Mouse (Mus musculus): Measurements from ENCODE around the gene Henmt1. TPM values are rescaled to one million over a fixed set of nuclear protein-coding genes. Genes with fewer than 3 reads are reported as not detected.

Gene Henmt1
- polyA plus RNA-seq, 1 experiment from 2014 or later, result 2.9 TPM

DNA sequence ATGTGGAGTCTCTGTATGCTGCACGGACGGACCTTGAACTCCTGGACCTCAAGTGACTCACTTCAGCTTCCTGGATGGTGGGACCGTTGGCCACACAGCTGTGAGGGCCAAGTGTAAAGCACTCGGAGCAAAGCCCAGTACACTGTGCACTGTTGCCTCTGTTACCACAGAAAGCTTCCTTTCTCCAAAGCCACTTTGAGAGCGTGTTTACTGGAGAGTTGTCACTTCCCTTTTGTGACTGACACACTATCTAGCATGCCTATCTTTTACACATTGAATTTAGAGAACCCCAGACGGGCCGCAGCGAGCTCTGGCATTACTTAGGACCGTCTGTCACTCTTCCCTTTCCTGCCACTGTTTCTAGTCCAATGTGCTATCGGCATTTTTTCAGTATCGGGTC lies 57.6 kb downstream of the Henmt1 start:
- Histone ChIP-seq H3K4me1 (ENCODE audit: control insufficient read depth, insufficient read depth, low read length) (no peaks in the 10 kb centered on the region), H3K4me3 (replicated peaks; ENCODE audit: low read depth, low read length) (no peak overlapping the region), H3K9ac (replicated peaks; ENCODE audit: low read length) (no peak overlapping the region), H3K27me3 (ENCODE audit: control insufficient read depth, insufficient read depth, low read length) (no peaks in the 10 kb centered on the region), H3K27ac (replicated peaks; ENCODE audit: low read depth, low read length) (no peak overlapping the region), H3K36me3 (ENCODE audit: control insufficient read depth, insufficient read depth, low read length) (peaks cover 13% of the 10 kb centered on the region), H3K9me3 (ENCODE audit: control insufficient read depth, low read length) (no peaks in the 10 kb centered on the region), H3K4me2 (ENCODE audit: low read length) (no peak overlapping the region)
- WGBS, result 91% methylated on average over 11 of the region's 11 CpGs
- ATAC-seq (ENCODE audit: low FRiP score, low TSS enrichment) (no peak), DNase-seq (no peak)

DNA sequence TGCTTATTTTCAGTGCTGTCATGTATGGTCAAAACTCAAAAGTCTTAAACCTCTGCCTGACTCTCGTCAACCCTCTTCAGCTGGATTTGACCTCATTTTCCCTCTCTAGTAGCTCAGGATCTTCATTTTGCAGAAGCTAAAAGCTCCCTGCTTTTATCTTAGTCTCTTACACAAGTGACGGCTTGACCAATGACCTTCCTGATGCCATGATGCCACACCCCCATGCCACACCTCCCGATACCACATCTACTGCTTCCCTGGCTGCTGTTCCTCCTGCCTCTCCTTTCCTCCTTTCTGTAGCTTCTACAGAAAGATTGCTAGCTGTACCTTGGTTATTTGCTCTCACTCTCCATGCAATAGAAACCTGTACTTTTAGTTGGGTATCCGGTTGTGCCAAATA lies 58.1 kb downstream of the Henmt1 start:
- no peak overlapping the region for H3K9ac ChIP-seq (replicated peaks; ENCODE audit: low read length)
- H3K36me3 ChIP-seq (ENCODE audit: control insufficient read depth, insufficient read depth, low read length), result peaks cover 15% of the 10 kb centered on the region
- no peak for ATAC-seq (ENCODE audit: low FRiP score, low TSS enrichment)
- DNase-seq, result no peak
- H3K27ac ChIP-seq (replicated peaks; ENCODE audit: low read depth, low read length), result no peak overlapping the region
- 72% methylated on average over 4 of the region's 4 CpGs for WGBS
- H3K27me3 ChIP-seq (ENCODE audit: control insufficient read depth, insufficient read depth, low read length), result no peaks in the 10 kb centered on the region
- no peak overlapping the region for H3K4me2 ChIP-seq (ENCODE audit: low read length)
- no peaks in the 10 kb centered on the region for H3K4me1 ChIP-seq (ENCODE audit: control insufficient read depth, insufficient read depth, low read length)
- H3K4me3 ChIP-seq (replicated peaks; ENCODE audit: low read depth, low read length), result no peak overlapping the region
- H3K9me3 ChIP-seq (ENCODE audit: control insufficient read depth, low read length), result no peaks in the 10 kb centered on the region

- H3K27me3 ChIP-seq (ENCODE audit: control insufficient read depth, insufficient read depth, low read length), result no peaks in the 10 kb centered on the region
- 78% methylated on average over 1 of the region's 1 CpGs for WGBS
Observed at GRCm38 (mm10) chr3:108999173-108999572, 59.5 kb downstream of the Henmt1 start.

GRCm38 (mm10) chr3:109005777-109006176 lies 66.1 kb downstream of the Henmt1 start:
- H3K4me1 ChIP-seq (ENCODE audit: control insufficient read depth, insufficient read depth, low read length), result no peaks in the 10 kb centered on the region
- H3K4me3 ChIP-seq (replicated peaks; ENCODE audit: low read depth, low read length), result no peak overlapping the region
- ATAC-seq (ENCODE audit: low FRiP score, low TSS enrichment) (no peak), DNase-seq (no peak)
- H3K4me2 ChIP-seq (ENCODE audit: low read length), result no peak overlapping the region
- peaks cover 9% of the 10 kb centered on the region for H3K36me3 ChIP-seq (ENCODE audit: control insufficient read depth, insufficient read depth, low read length)
- H3K9ac ChIP-seq (replicated peaks; ENCODE audit: low read length), result no peak overlapping the region
- H3K27me3 ChIP-seq (ENCODE audit: control insufficient read depth, insufficient read depth, low read length), result no peaks in the 10 kb centered on the region
- H3K27ac ChIP-seq (replicated peaks; ENCODE audit: low read depth, low read length), result no peak overlapping the region
- no peaks in the 10 kb centered on the region for H3K9me3 ChIP-seq (ENCODE audit: control insufficient read depth, low read length)
- 86% methylated on average over 5 of the region's 5 CpGs for WGBS

More at GRCm38 (mm10) chr3:108999173-108999572, 59.5 kb downstream of the Henmt1 start:
- no peak for DNase-seq
- no peak for ATAC-seq (ENCODE audit: low FRiP score, low TSS enrichment)
- Histone ChIP-seq H3K4me2 (ENCODE audit: low read length) (no peak overlapping the region), H3K27ac (replicated peaks; ENCODE audit: low read depth, low read length) (no peak overlapping the region), H3K9me3 (ENCODE audit: control insufficient read depth, low read length) (no peaks in the 10 kb centered on the region), H3K4me3 (replicated peaks; ENCODE audit: low read depth, low read length) (no peak overlapping the region), H3K36me3 (ENCODE audit: control insufficient read depth, insufficient read depth, low read length) (peaks cover 16% of the 10 kb centered on the region), H3K4me1 (ENCODE audit: control insufficient read depth, insufficient read depth, low read length) (no peaks in the 10 kb centered on the region), H3K9ac (replicated peaks; ENCODE audit: low read length) (no peak overlapping the region)

- no peak overlapping the region for H3K4me2 ChIP-seq (ENCODE audit: low read length)
- 93% methylated on average over 5 of the region's 5 CpGs for WGBS
- no peak overlapping the region for H3K4me3 ChIP-seq (replicated peaks; ENCODE audit: low read depth, low read length)
- no peaks in the 10 kb centered on the region for H3K4me1 ChIP-seq (ENCODE audit: control insufficient read depth, insufficient read depth, low read length)
- no peaks in the 10 kb centered on the region for H3K36me3 ChIP-seq (ENCODE audit: control insufficient read depth, insufficient read depth, low read length)
- no peak overlapping the region for H3K27ac ChIP-seq (replicated peaks; ENCODE audit: low read depth, low read length)
- H3K9me3 ChIP-seq (ENCODE audit: control insufficient read depth, low read length), result no peaks in the 10 kb centered on the region
- no peak for DNase-seq
- no peaks in the 10 kb centered on the region for H3K27me3 ChIP-seq (ENCODE audit: control insufficient read depth, insufficient read depth, low read length)
- H3K9ac ChIP-seq (replicated peaks; ENCODE audit: low read length), result no peak overlapping the region
- ATAC-seq (ENCODE audit: low FRiP score, low TSS enrichment), result no peak
Observed at GRCm38 (mm10) chr3:109008180-109008579, 68.5 kb downstream of the Henmt1 start.

Other genes with a start within 250 kb of the Henmt1 start
- 13.1 and 31.3 TPM in 2 replicates for gene Gpsm2, start 217.6 kb upstream of the Henmt1 start, polyA plus RNA-seq (2014; fragmentation: Nextera tagmentation; extraction: Ambion mirVana)
- not detected in 2 replicates for gene Aknad1, start 200.2 kb upstream of the Henmt1 start, polyA plus RNA-seq (2014; fragmentation: Nextera tagmentation; extraction: Ambion mirVana)
- 12.4 and 16.0 TPM in 2 replicates for gene Stxbp3, start 99.3 kb upstream of the Henmt1 start, polyA plus RNA-seq (2014; fragmentation: Nextera tagmentation; extraction: Ambion mirVana)
- not detected in 2 replicates for gene Fndc7, start 49.9 kb upstream of the Henmt1 start, polyA plus RNA-seq (2014; fragmentation: Nextera tagmentation; extraction: Ambion mirVana)
- gene Prpf38b, start 28.1 kb upstream of the Henmt1 start, polyA plus RNA-seq (2014; fragmentation: Nextera tagmentation; extraction: Ambion mirVana), result 44.0 and 51.5 TPM in 2 replicates
- gene Gm9857, start 572 bp downstream of the Henmt1 start, polyA plus RNA-seq (2014; fragmentation: Nextera tagmentation; extraction: Ambion mirVana), result 2.0 TPM in 1 of 2 replicates, not detected in the other
- 19.6 and 24.5 TPM in 2 replicates for gene Fam102b, start 87.7 kb downstream of the Henmt1 start, polyA plus RNA-seq (2014; fragmentation: Nextera tagmentation; extraction: Ambion mirVana)
- gene Slc25a54, start 140.6 kb downstream of the Henmt1 start, polyA plus RNA-seq (2014; fragmentation: Nextera tagmentation; extraction: Ambion mirVana), result not detected in 2 replicates
- 3.0 and 7.5 TPM in 2 replicates for gene Slc25a24, start 183.3 kb downstream of the Henmt1 start, polyA plus RNA-seq (2014; fragmentation: Nextera tagmentation; extraction: Ambion mirVana)

Data from midbrain, embryonic 14.5 days (tissue).